Mouse (Mus musculus) liver, embryonic 14.5 days (tissue): ENCODE measurements around the gene Man1c1. TPM values are rescaled to one million over a fixed set of nuclear protein-coding genes. Genes with fewer than 3 reads are reported as not detected.

Experiments used
- ATAC-seq: fragments of 200-750 bp; cut with Nextera tagmentation; 2 replicates; pipeline ENCODE4 v1.8.0; 2017; ENCODE audit warnings: moderate number of reproducible peaks, mild to moderate bottlenecking, moderate library complexity; ENCODE audit not compliant: insufficient read depth
- DNase-seq, 3 experiments: peaks; one replicate each; pipeline ENCODE4 v3.0.0-alpha.2; 2012 to 2013; ENCODE audit warnings: low read depth in 3 of 3, low spot score in 3 of 3
- H3K27ac ChIP-seq: fragments of 300-500 bp; sonication (generic); 2 replicates; pipeline ENCODE4 v1.5.1; 2014; ENCODE audit warnings: moderate library complexity, mild to moderate bottlenecking, control low read depth, inconsistent platforms
- H3K27me3 ChIP-seq: fragments of 300-500 bp; sonication (generic); 2 replicates; pipeline ENCODE4 v1.6.1; 2014; ENCODE audit warnings: mild to moderate bottlenecking, low read length, moderate library complexity; ENCODE audit not compliant: control insufficient read depth, insufficient read depth
- H3K36me3 ChIP-seq: fragments of 300-500 bp; sonication (generic); replicated peaks from 2 replicates; pipeline ENCODE4 v1.6.1; 2014; ENCODE audit warnings: low read depth; ENCODE audit not compliant: control insufficient read depth, insufficient read depth
- H3K4me1 ChIP-seq, 2 experiments: fragments of 200-500 bp in 1 of 2; fragments of 300-500 bp in 1 of 2; sonication (generic) in 1 of 2; replicated peaks; 2 replicates each; pipeline ENCODE4 v1.6.1; 2012 to 2014; ENCODE audit warnings: antibody characterized with exemption in 1 of 2, inconsistent platforms in 1 of 2, low read length in 1 of 2; ENCODE audit not compliant: control insufficient read depth in 2 of 2, insufficient read depth in 2 of 2
- H3K4me2 ChIP-seq: fragments of 300-500 bp; sonication (generic); 2 replicates; pipeline ENCODE4 v1.6.1; 2014; ENCODE audit warnings: low read depth, mild to moderate bottlenecking, control low read depth, moderate library complexity
- H3K4me3 ChIP-seq, 2 experiments: fragments of 200-500 bp in 1 of 2; fragments of 300-500 bp in 1 of 2; sonication (generic) in 1 of 2; 2 replicates each; pipeline ENCODE4 v1.5.1; 2012 to 2014; ENCODE audit warnings: low read depth in 2 of 2, low read length in 2 of 2, mild to moderate bottlenecking in 2 of 2, control low read depth in 1 of 2, inconsistent platforms in 1 of 2, moderate library complexity in 1 of 2; ENCODE audit not compliant: insufficient read depth in 1 of 2
- H3K9ac ChIP-seq: fragments of 300-500 bp; sonication (generic); replicated peaks from 2 replicates; pipeline ENCODE4 v1.6.1; 2014; ENCODE audit warnings: mild to moderate bottlenecking, control low read depth, moderate library complexity
- H3K9me3 ChIP-seq: fragments of 300-500 bp; sonication (generic); 2 replicates; pipeline ENCODE4 v1.6.1; 2016; ENCODE audit warnings: low read length, mixed read lengths; ENCODE audit not compliant: control insufficient read depth
- CTCF ChIP-seq: IDR thresholded peaks from 2 replicates; pipeline ENCODE4 v1.5.1; 2016; ENCODE audit warnings: antibody characterized with exemption, low read depth, control low read depth
- EP300 ChIP-seq: IDR thresholded peaks from 2 replicates; pipeline ENCODE4 v1.6.1; 2016; ENCODE audit warnings: antibody characterized with exemption, low read depth
- WGBS: fragments of 180-500 bp; shearing (Covaris S2); extraction: QIAGEN DNeasy Blood & Tissue Kit; methylation state at CpG from one replicate; pipeline ENCODE4 v1.1.7; 2014; ENCODE audit not compliant: insufficient replicate concordance; 5-methylcytosine and 5-hydroxymethylcytosine counted together
- polyA plus RNA-seq, 2 experiments: library from polyadenylated mRNA; depleted of rRNA in 1 of 2; stranded (reverse) in 1 of 2; unstranded in 1 of 2; fragments of >200 nt; fragmentation: Nextera tagmentation in 1 of 2; extraction: Ambion mirVana in 1 of 2; gene quantifications; 2 replicates each; pipeline versions ENCODE4 v1.2.1 to v1.2.3; 2012 to 2014

The Man1c1 gene
- polyA plus RNA-seq, 2 experiments = 1.2 to 1.9 TPM

DNA sequence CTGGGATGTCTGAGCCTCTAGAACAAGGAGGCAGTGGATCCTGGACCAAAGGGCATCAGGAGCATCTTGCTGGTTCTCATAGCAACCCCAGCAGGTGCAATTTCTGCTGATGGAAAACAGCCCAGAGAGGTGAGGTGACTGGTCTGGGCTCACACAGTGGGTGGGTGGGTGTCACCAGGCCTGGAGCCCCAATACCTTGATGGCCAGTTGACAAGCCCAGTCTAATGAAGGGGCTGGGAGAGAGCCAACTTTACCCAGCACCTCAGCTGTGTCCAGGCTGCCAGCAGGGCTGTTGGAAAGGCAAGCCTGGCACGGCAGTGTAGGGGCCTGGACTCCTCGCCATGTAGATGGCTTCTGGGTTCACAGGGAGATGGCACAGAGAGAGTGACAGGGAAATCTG, 142.1 kb downstream of the Man1c1 start:
- H3K27me3 ChIP-seq = no peaks in the 10 kb centered on the region
- no peak overlapping the region for H3K27ac ChIP-seq
- H3K4me3 ChIP-seq = no peak overlapping the region
- H3K9me3 ChIP-seq = no peaks in the 10 kb centered on the region
- no peak for TF ChIP-seq CTCF
- TF ChIP-seq EP300 = no peak
- H3K36me3 ChIP-seq = no peaks in the 10 kb centered on the region
- peaks cover 0 to 2% of the 10 kb centered on the region in 2 experiments; a peak in 2 of 4 replicates for H3K4me1 ChIP-seq
- 59% methylated on average over 2 of the region's 2 CpGs for WGBS
- ATAC-seq (no peak), DNase-seq (no peak)
- H3K4me2 ChIP-seq = no peak overlapping the region
- H3K9ac ChIP-seq = no peak overlapping the region

DNA sequence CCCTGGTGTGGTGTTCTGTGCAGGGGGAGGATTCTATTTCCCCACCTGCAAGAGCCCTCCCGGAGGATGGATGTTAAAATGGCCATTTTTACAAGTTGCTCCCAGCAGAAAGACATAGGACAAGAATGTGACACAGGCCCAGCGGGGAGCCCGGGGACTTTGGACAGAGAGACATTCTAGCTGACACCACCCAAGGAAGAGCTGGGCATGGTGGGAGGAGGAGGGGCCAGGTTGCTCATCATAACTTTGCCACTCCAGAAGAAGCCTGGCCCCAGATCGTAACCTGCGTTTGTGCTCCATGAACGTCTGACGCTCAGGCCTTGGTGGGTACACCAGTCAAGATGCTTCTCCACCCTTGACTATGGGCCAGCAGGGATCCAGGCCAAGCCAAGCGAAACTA, 143.4 kb downstream of the Man1c1 start:
- Histone ChIP-seq H3K4me3 (no peak overlapping the region), H3K9me3 (no peaks in the 10 kb centered on the region), H3K27ac (no peak overlapping the region), H3K4me1 (peaks cover 0 to 2% of the 10 kb centered on the region in 2 experiments; a peak in 2 of 4 replicates), H3K4me2 (no peak overlapping the region), H3K36me3 (no peaks in the 10 kb centered on the region), H3K9ac (no peak overlapping the region), H3K27me3 (no peaks in the 10 kb centered on the region)
- WGBS = 72% methylated on average over 8 of the region's 8 CpGs
- ATAC-seq (no peak), DNase-seq (no peak)
- no peak for TF ChIP-seq EP300
- no peak for TF ChIP-seq CTCF

DNA sequence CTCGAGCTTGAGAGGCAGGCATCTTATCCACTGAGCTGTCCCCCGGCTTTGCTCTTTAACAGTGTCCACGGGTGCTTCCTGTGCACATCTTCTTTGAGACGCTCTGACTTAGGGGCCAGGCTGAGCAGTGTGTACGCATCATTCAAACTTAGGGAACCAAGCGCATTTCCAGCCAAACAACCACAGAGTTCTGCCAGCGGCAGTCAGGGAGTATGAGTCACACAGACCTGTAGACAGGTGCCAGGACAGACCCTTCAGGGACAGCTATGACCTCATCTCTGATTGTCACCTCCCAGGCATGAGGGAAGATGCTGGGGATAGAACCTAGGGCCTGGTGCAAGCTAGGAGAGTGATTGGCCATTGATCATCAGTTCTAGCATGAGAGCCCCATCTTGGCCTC, 144.9 kb downstream of the Man1c1 start:
- ATAC-seq = no peak

DNA sequence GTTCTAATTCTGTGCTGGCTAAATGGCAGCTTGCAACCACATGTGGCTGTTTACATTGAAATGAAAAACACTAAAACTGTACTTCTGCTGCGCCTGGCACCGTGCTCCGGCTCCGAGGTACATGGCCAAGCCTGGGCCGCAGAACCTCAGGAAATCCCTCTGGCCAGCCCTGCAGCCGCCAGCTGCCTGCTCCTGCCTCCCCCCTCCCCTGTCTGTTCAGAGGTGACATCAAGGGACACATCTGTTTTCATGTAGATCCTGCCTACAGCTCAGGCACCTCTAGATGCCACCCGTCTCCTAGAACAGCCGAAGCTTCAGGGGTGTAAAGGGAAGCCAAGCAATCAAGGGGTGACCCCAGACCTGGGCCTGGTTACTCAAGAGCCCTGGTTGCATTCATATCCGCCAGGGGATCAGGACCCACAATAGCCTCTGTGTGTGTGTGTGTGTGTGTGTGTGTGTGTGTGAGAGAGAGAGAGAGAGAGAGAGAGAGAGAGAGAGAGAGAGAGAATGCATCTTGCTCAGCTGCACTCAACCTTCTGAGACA, 145.4 kb downstream of the Man1c1 start:
- Histone ChIP-seq H3K9me3 (no peaks in the 10 kb centered on the region), H3K4me3 (no peak overlapping the region), H3K36me3 (no peaks in the 10 kb centered on the region), H3K4me1 (peaks cover 0 to 2% of the 10 kb centered on the region in 2 experiments; a peak in 2 of 4 replicates), H3K9ac (no peak overlapping the region), H3K27me3 (no peaks in the 10 kb centered on the region), H3K27ac (no peak overlapping the region), H3K4me2 (no peak overlapping the region)
- ATAC-seq (no peak), DNase-seq (no peak)
- no peak for TF ChIP-seq EP300
- TF ChIP-seq CTCF = no peak
- 48% methylated on average over 9 of the region's 9 CpGs for WGBS

More for the DNA sequence above, 144.9 kb downstream of the Man1c1 start:
- Histone ChIP-seq H3K9ac (no peak overlapping the region), H3K4me1 (peaks cover 0 to 2% of the 10 kb centered on the region in 2 experiments; a peak in 2 of 4 replicates), H3K27me3 (no peaks in the 10 kb centered on the region), H3K4me2 (no peak overlapping the region), H3K9me3 (no peaks in the 10 kb centered on the region), H3K4me3 (no peak overlapping the region), H3K36me3 (no peaks in the 10 kb centered on the region), H3K27ac (no peak overlapping the region)
- DNase-seq = no peak
- no peak for TF ChIP-seq EP300
- TF ChIP-seq CTCF = no peak
- 50% methylated on average over 7 of the region's 7 CpGs for WGBS

DNA sequence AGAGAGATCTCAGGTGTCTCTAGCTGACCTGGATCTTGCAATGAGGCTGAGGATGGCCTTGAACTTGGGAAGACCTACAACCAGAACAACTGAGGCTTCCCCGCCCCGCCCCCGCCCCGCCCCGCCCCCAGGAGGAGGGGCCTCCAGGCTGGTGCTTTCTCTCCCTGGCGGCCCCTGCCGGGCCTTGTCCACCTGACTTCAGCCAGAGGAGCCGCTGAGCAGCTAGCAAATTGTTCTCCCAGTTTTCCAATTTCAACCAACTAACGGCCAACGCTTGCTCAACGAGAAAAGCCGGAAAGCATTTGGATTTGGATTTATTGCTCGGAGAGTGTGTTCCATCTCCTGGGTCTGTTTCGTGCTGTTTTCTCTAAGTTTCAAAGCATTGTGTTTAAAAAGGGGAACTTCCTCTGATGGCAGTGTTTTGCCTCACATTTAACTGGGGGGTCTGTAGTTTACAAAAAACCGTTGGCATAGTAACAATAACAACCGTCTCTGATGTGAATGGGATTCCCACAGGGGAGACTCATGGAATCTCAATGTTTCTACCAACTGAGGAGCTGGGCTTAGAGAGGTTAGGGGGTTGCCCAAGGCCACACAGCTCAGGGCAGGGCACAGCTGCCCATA, 146.4 kb downstream of the Man1c1 start:
- Histone ChIP-seq H3K36me3 (no peaks in the 10 kb centered on the region), H3K27ac (no peak overlapping the region), H3K4me2 (peak overlapping the region; percentile 1; the same call in 1 of the 2 replicates), H3K4me3 (no peak overlapping the region), H3K9ac (no peak overlapping the region), H3K27me3 (no peaks in the 10 kb centered on the region), H3K9me3 (no peaks in the 10 kb centered on the region), H3K4me1 (no peaks in the 10 kb centered on the region; a peak in 1 of 4 replicates)
- no peak for DNase-seq
- WGBS = 6% methylated on average over 16 of the region's 16 CpGs
- TF ChIP-seq CTCF (0 out of 2 replicates have a peak, but pooled peaks have one; percentile 16), EP300 (no peak)
- ATAC-seq = no peak
